Mouse (Mus musculus) retina, postnatal 7 days (tissue): ENCODE results near the gene Usp42.

Source experiments
- DNase-seq: peaks from one replicate; pipeline ENCODE4 v3.0.0-alpha.2; 2012; ENCODE audit warnings: low read depth, low spot score

The Usp42 gene

GRCm38 (mm10) chr5:143690392-143690791, 41.7 kb downstream of the Usp42 start:
- DNase-seq, result no peak

GRCm38 (mm10) chr5:143687589-143687988, 44.5 kb downstream of the Usp42 start:
- no peak for DNase-seq

- DNase-seq, result no peak
These were observed 45.6 kb downstream of the Usp42 start for GRCm38 (mm10) chr5:143686456-143686855.

- no peak for DNase-seq
These were observed 47.1 kb downstream of the Usp42 start for GRCm38 (mm10) chr5:143684911-143685390.

GRCm38 (mm10) chr5:143683696-143684095, 48.4 kb downstream of the Usp42 start:
- DNase-seq, result no peak

GRCm38 (mm10) chr5:143679654-143680053, 52.4 kb downstream of the Usp42 start:
- no peak for DNase-seq

- DNase-seq, result no peak
These were observed 53.3 kb downstream of the Usp42 start for GRCm38 (mm10) chr5:143678634-143679271.

GRCm38 (mm10) chr5:143677363-143677762, 54.7 kb downstream of the Usp42 start:
- no peak for DNase-seq

GRCm38 (mm10) chr5:143676218-143676985, 55.7 kb downstream of the Usp42 start:
- no peak for DNase-seq

GRCm38 (mm10) chr5:143674576-143674975, 57.5 kb downstream of the Usp42 start:
- no peak for DNase-seq

- DNase-seq, result no peak
These were observed 61.2 kb downstream of the Usp42 start for GRCm38 (mm10) chr5:143670740-143671415.

- no peak for DNase-seq
These were observed 62.2 kb downstream of the Usp42 start for GRCm38 (mm10) chr5:143669839-143670238.

- no peak for DNase-seq
These were observed 62.7 kb downstream of the Usp42 start for GRCm38 (mm10) chr5:143669393-143669792.

- DNase-seq, result no peak
These were observed 63.2 kb downstream of the Usp42 start for GRCm38 (mm10) chr5:143668884-143669283.

GRCm38 (mm10) chr5:143666015-143666414, 66.1 kb downstream of the Usp42 start:
- no peak for DNase-seq

GRCm38 (mm10) chr5:143665561-143665960, 66.5 kb downstream of the Usp42 start:
- no peak for DNase-seq

- no peak for DNase-seq
These were observed 68.9 kb downstream of the Usp42 start for GRCm38 (mm10) chr5:143663074-143663687.
